In the genomic region with DNA sequence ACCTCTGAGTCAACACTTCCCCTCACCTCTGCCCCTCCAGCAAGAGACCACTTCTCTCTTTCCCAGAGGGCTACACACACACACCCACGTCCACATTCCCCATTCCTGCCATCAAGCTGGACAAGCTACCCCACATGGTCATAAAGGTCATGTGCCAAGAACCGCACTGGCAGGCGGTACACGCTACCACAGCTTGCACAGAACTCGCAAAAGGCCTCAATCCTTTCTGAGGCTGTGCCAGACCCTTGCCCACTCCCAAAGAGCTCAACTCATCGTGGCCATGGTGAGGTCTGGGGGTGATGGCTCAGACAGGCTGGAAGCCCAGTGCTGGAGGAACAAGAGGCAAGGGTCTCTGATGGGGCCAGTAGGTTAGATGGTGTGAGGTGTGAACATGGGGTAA, we compare ENCODE assay signal across 9 mouse cellular contexts. TPM values are rescaled to one million over a fixed set of nuclear protein-coding genes. Genes with fewer than 3 reads are reported as not detected.
A peak's percentile ranks its signal among the peaks of the same experiment; 100 is the strongest.
DNase-seq lines count a peak whose midpoint lies in the region; ATAC-seq and TF ChIP-seq lines count a peak whose summit lies in the region.
"Had no signal": no experiment of that assay in that cellular context is flagged by ENCODE, and none has a peak within 500 bp of the region (broad histone marks: within the 10 kb centered on the region; RNA-seq: fewer than 3 reads in every experiment).

No protein-coding gene starts in this region.

- H3K9ac ChIP-seq in lung, embryonic 15.5 days = peak overlapping the region; percentile 94; the same call in 1 of the 2 replicates

- peak; percentile 68 for DNase-seq in cerebellum, adult 9-10 months
- DNase-seq in lung, postnatal 10 days = no peak
- DNase-seq in limb, embryonic 10.5 days (ENCODE audit: low spot score) = no peak
- DNase-seq in gastrocnemius, postnatal 25 days = no peak
- DNase-seq in adrenal gland, adult 8-10 months = no peak
- DNase-seq: right cerebral cortex, adult 18-20 months had no signal

- H3K4me1 ChIP-seq in lung, embryonic 15.5 days = peaks cover 26% of the 10 kb centered on the region
- H3K4me1 ChIP-seq in limb, embryonic 10.5 days = peaks cover 48% of the 10 kb centered on the region
- peaks cover 52% of the 10 kb centered on the region for H3K4me1 ChIP-seq in olfactory bulb, adult 2 months (ENCODE audit: control insufficient read depth, insufficient read depth, low read length)

- no peak for TF ChIP-seq CTCF in olfactory bulb, adult 2 months (IDR thresholded peaks at IDR 0.05; ENCODE audit: insufficient read depth, low read depth, low read length)

- H3K9me3 ChIP-seq in lung, embryonic 15.5 days = no peaks in the 10 kb centered on the region
- H3K9me3 ChIP-seq in limb, embryonic 10.5 days (replicated peaks) = no peaks in the 10 kb centered on the region

- no peaks in the 10 kb centered on the region for H3K27me3 ChIP-seq in lung, embryonic 15.5 days
- no peaks in the 10 kb centered on the region for H3K27me3 ChIP-seq in limb, embryonic 10.5 days (ENCODE audit: low read depth, poor library complexity, severe bottlenecking)

- ATAC-seq in cerebellum, adult (ENCODE audit: insufficient number of reproducible peaks, low FRiP score, low TSS enrichment) = no peak
- ATAC-seq in lung, embryonic 15.5 days (ENCODE audit: borderline replicate concordance, extremely low read depth, low FRiP score, low TSS enrichment) = no peak

- 77% methylated on average over 6 of the region's 6 CpGs for WGBS in lung, embryonic 15.5 days
- WGBS in limb, embryonic 10.5 days = 92% methylated on average over 6 of the region's 6 CpGs
- WGBS in olfactory bulb, adult 2 months = 37% methylated on average over 6 of the region's 6 CpGs

- H3K4me3 ChIP-seq in lung, embryonic 15.5 days = peak overlapping the region; percentile 94
- peak overlapping the region; percentile 93 for H3K4me3 ChIP-seq in limb, embryonic 10.5 days
- peak overlapping the region; percentile 21; the same call in 1 of the 2 replicates for H3K4me3 ChIP-seq in olfactory bulb, adult 2 months (ENCODE audit: insufficient read depth, low read depth, low read length)

- no peak for TF ChIP-seq POLR2A in olfactory bulb, adult 2 months (IDR thresholded peaks at IDR 0.05; ENCODE audit: insufficient read depth, low read depth, low read length)

- H3K36me3 ChIP-seq in lung, embryonic 15.5 days = no peaks in the 10 kb centered on the region
- H3K36me3 ChIP-seq in limb, embryonic 10.5 days = peaks cover 18% of the 10 kb centered on the region

- H3K27ac ChIP-seq in lung, embryonic 15.5 days = no peak overlapping the region
- peak overlapping the region; percentile 96 for H3K27ac ChIP-seq in limb, embryonic 10.5 days
- H3K27ac ChIP-seq in olfactory bulb, adult 2 months (ENCODE audit: insufficient read depth, low read depth, low read length) = no peak overlapping the region

- H3K4me2 ChIP-seq in lung, embryonic 15.5 days = peak overlapping the region; percentile 85

RNA-seq across cellular contexts. Expression of gene Btbd2, which starts 2.0 kb away (rescaled TPM):
- polyA plus RNA-seq in lung, embryonic 15.5 days (2015; fragmentation: Nextera tagmentation; extraction: Ambion mirVana) = 83.0 and 85.2 TPM in 2 replicates
- 84.9 and 98.6 TPM in 2 replicates for polyA plus RNA-seq in limb, embryonic 10.5 days (2016; fragmentation: Nextera tagmentation; extraction: Ambion mirVana)
- not detected in 2 replicates for polyA plus RNA-seq in olfactory bulb, adult 2 months (2012; ENCODE audit: insufficient read depth, insufficient read length, low replicate concordance, missing spikeins)
- 10 to 100 TPM; 30.5 to 31.4 TPM for total RNA-seq in gastrocnemius, postnatal 25 days (2021)
- total RNA-seq in adrenal gland, adult 8-10 months (2022) = 10 to 100 TPM; 63.4 to 94.6 (median 79.1) TPM

RNA-seq across cellular contexts. Expression of gene Mknk2, which starts 23.0 kb away (rescaled TPM):
- 99.8 and 104 TPM in 2 replicates for polyA plus RNA-seq in lung, embryonic 15.5 days (2015; fragmentation: Nextera tagmentation; extraction: Ambion mirVana)
- 137 and 153 TPM in 2 replicates for polyA plus RNA-seq in limb, embryonic 10.5 days (2016; fragmentation: Nextera tagmentation; extraction: Ambion mirVana)
- not detected in 2 replicates for polyA plus RNA-seq in olfactory bulb, adult 2 months (2012; ENCODE audit: insufficient read depth, insufficient read length, low replicate concordance, missing spikeins)
- 100 to 1,000 TPM; 243 to 270 TPM for total RNA-seq in gastrocnemius, postnatal 25 days (2021)
- 100 to 1,000 TPM; 106 to 157 (median 123) TPM for total RNA-seq in adrenal gland, adult 8-10 months (2022)

RNA-seq across cellular contexts. Expression of gene Csnk1g2, which starts 32.2 kb away (rescaled TPM):
- 142 and 152 TPM in 2 replicates for polyA plus RNA-seq in lung, embryonic 15.5 days (2015; fragmentation: Nextera tagmentation; extraction: Ambion mirVana)
- polyA plus RNA-seq in limb, embryonic 10.5 days (2016; fragmentation: Nextera tagmentation; extraction: Ambion mirVana) = 237 and 255 TPM in 2 replicates
- 431 TPM in 1 of 2 replicates, not detected in the other for polyA plus RNA-seq in olfactory bulb, adult 2 months (2012; ENCODE audit: insufficient read depth, insufficient read length, low replicate concordance, missing spikeins)
- 10 to 100 TPM; 85.8 to 99.9 TPM for total RNA-seq in gastrocnemius, postnatal 25 days (2021)
- total RNA-seq in adrenal gland, adult 8-10 months (2022) = 100 to 1,000 TPM; 157 to 173 (median 165) TPM

RNA-seq across cellular contexts. Expression of gene Mob3a, which starts 46.9 kb away (rescaled TPM):
- 44.5 and 44.7 TPM in 2 replicates for polyA plus RNA-seq in lung, embryonic 15.5 days (2015; fragmentation: Nextera tagmentation; extraction: Ambion mirVana)
- 48.2 and 54.7 TPM in 2 replicates for polyA plus RNA-seq in limb, embryonic 10.5 days (2016; fragmentation: Nextera tagmentation; extraction: Ambion mirVana)
- not detected in 2 replicates for polyA plus RNA-seq in olfactory bulb, adult 2 months (2012; ENCODE audit: insufficient read depth, insufficient read length, low replicate concordance, missing spikeins)
- 1 to 10 TPM; 5.7 to 6.8 TPM for total RNA-seq in gastrocnemius, postnatal 25 days (2021)
- total RNA-seq in adrenal gland, adult 8-10 months (2022) = 10 to 100 TPM; 16.2 to 33.5 (median 25.7) TPM

RNA-seq across cellular contexts. Expression of gene Izumo4, which starts 47.1 kb away (rescaled TPM):
- 19.8 and 23.0 TPM in 2 replicates for polyA plus RNA-seq in lung, embryonic 15.5 days (2015; fragmentation: Nextera tagmentation; extraction: Ambion mirVana)
- 8.6 and 10.8 TPM in 2 replicates for polyA plus RNA-seq in limb, embryonic 10.5 days (2016; fragmentation: Nextera tagmentation; extraction: Ambion mirVana)
- not detected in 2 replicates for polyA plus RNA-seq in olfactory bulb, adult 2 months (2012; ENCODE audit: insufficient read depth, insufficient read length, low replicate concordance, missing spikeins)
- total RNA-seq in gastrocnemius, postnatal 25 days (2021) = 1 to 10 TPM; 2.4 to 3.8 TPM
- 10 to 100 TPM; 19.3 to 46.2 (median 33.3) TPM for total RNA-seq in adrenal gland, adult 8-10 months (2022)

Comparison
In these comparisons a context has a peak if more than half of its experiments do, and no peak if none do; other contexts are left out.
1. H3K4me3 ChIP-seq: peak in every context shown above with its lines; median percentile 94 in lung, embryonic 15.5 days; 93 in limb, embryonic 10.5 days; 21 in olfactory bulb, adult 2 months.